Mouse (Mus musculus) cerebellum, adult 2 months (tissue): ENCODE results near the gene Gm7995. TPM values are rescaled to one million over a fixed set of nuclear protein-coding genes. Genes with fewer than 3 reads are reported as not detected.
"Not testable (repeated sequence)": the region's sequence is repeated elsewhere in the genome, so short reads cannot be mapped to it uniquely, and the experiment has no call there.

ENCODE experiments used
- DNase-seq, 2 experiments: peaks; one replicate each; pipeline ENCODE4 v3.0.0; 2021
- H3K27ac ChIP-seq: fragments of 200-500 bp; 2 replicates; pipeline ENCODE4 v1.5.1; 2012; ENCODE audit warnings: low read length, control low read depth, inconsistent platforms; ENCODE audit not compliant: insufficient read depth
- H3K27me3 ChIP-seq: fragments of 200-500 bp; 2 replicates; pipeline ENCODE4 v1.6.1; 2012; ENCODE audit warnings: inconsistent platforms, mild to moderate bottlenecking, low read length, moderate library complexity; ENCODE audit not compliant: control insufficient read depth, insufficient read depth
- H3K4me1 ChIP-seq: fragments of 200-500 bp; 2 replicates; pipeline ENCODE4 v1.6.1; 2011; ENCODE audit warnings: low read length; ENCODE audit not compliant: control insufficient read depth, insufficient read depth
- H3K4me3 ChIP-seq: fragments of 200-500 bp; replicated peaks from 2 replicates; pipeline ENCODE3; 2011; ENCODE audit warnings: mild to moderate bottlenecking, low read depth, low read length, control low read depth; ENCODE audit not compliant: insufficient read depth
- WGBS: fragments of 180-500 bp; shearing (Covaris S2); methylation state at CpG from one replicate; pipeline ENCODE4 v1.1.7; 2018; 5-methylcytosine and 5-hydroxymethylcytosine counted together
- polyA plus RNA-seq: library from polyadenylated mRNA; depleted of rRNA; stranded (reverse); fragments of >200 nt; gene quantifications from 2 replicates; pipeline ENCODE4 v1.2.3, GENCODE M21; 2012; rRNA removed

Gm7995 gene
- polyA plus RNA-seq: not detected in 2 replicates

DNA sequence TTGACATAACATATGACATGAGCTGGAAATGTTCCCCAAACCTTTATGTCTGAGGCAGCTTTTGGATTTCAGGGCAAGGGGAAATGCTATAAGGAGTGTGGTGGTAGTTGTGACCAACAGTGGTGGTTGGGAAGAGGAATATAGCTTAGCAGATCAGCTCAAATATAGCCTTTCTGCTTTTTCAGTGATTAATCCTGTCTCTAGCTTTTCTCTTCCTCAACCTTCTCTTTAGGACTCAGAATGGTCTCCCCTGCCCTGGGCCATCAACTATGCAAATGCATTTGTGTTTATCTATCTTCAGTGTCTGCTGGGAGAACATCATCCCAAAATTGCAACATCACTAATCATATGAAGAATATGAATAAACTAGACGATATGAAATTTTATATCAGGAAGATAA, at the start of gene Gm7995:
Gene Gm7995, plus strand, starts transcription at position 301 of the 400 bp plus-strand sequence.
- not testable (repeated sequence) for H3K4me1 ChIP-seq, H3K4me3 ChIP-seq, H3K27ac ChIP-seq, H3K27me3 ChIP-seq, DNase-seq
- WGBS: no CpG with 5 or more reads among the region's 1 CpGs

DNA sequence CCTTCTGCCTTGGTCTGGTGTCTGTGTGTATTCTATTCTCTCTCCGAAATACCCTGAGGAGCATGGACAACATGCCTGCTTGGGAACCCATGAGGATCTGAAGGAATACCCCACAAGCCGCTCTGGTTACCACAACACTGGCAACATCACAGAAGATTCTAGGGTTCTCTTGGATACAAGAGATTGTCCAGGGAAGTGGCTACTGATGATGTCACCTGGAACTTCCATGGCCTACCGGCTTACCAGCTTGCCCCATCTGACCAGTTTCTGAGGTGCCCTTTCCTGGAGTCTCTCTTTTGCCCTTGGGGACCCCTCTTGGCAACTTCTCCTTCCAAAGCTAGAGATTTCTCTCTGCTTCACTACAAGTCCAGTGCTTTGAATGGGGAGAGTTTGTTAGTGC, 12.8 kb upstream of the Gm7995 start, which contains the start of gene Gm9611:
Gene Gm9611, minus strand, starts transcription at position 101 of the 400 bp plus-strand sequence.
- H3K4me1 ChIP-seq, H3K27me3 ChIP-seq, H3K4me3 ChIP-seq, DNase-seq, H3K27ac ChIP-seq: not testable (repeated sequence)
- 80% methylated on average over 1 of the region's 3 CpGs for WGBS

Other genes starting within 250 kb of the Gm7995 start
- not detected in 2 replicates for gene Gm7951, start 192.8 kb upstream of the Gm7995 start, polyA plus RNA-seq
- gene Gm17027, start 147.6 kb upstream of the Gm7995 start, polyA plus RNA-seq: not detected in 2 replicates
- gene Gm3573, start 119.4 kb upstream of the Gm7995 start, polyA plus RNA-seq: not detected in 2 replicates
- gene Gm17026, start 50.2 kb upstream of the Gm7995 start, polyA plus RNA-seq: not detected in 2 replicates
- not detected in 2 replicates for gene Gm9611, start 12.9 kb upstream of the Gm7995 start, polyA plus RNA-seq
- not detected in 2 replicates for gene Gm8005, start 129.5 kb downstream of the Gm7995 start, polyA plus RNA-seq
- not detected in 2 replicates for gene Gm8011, start 153.7 kb downstream of the Gm7995 start, polyA plus RNA-seq
- gene Gm8020, start 192.1 kb downstream of the Gm7995 start, polyA plus RNA-seq: not detected in 2 replicates
- 0.19 and 0.31 TPM in 2 replicates for gene Gm8024, start 214.1 kb downstream of the Gm7995 start, polyA plus RNA-seq